Mouse (Mus musculus) forebrain, embryonic 14.5 days (tissue): ENCODE measurements at regions not wholly inside any gene's neighbourhood (a gene's known extent, or its start where the extent isn't known, plus 50 kb on each side); places are given as distances from the start of the nearest gene placed in this dataset.
A peak's percentile ranks its signal among the peaks of the same experiment; 100 is the strongest.

Source experiments
- ATAC-seq: fragments of 200-750 bp; cut with Nextera tagmentation; 2 replicates; pipeline ENCODE4 v1.8.0; 2017; ENCODE audit warnings: mild to moderate bottlenecking, moderate library complexity
- DNase-seq: peaks from one replicate; pipeline ENCODE4 v3.0.0-alpha.2; 2015; ENCODE audit warnings: low spot score
- H3K27ac ChIP-seq: fragments of 300-500 bp; sonication (generic); 2 replicates; pipeline ENCODE4 v1.5.1; 2014; ENCODE audit warnings: low read depth, mild to moderate bottlenecking, control low read depth, low read length, moderate library complexity
- H3K27me3 ChIP-seq: fragments of 300-500 bp; sonication (generic); replicated peaks from 2 replicates; pipeline ENCODE4 v1.6.1; 2014; ENCODE audit warnings: low read length, control low read depth, mixed read lengths; ENCODE audit not compliant: control insufficient read depth, insufficient read depth
- H3K36me3 ChIP-seq: fragments of 300-500 bp; sonication (generic); 2 replicates; pipeline ENCODE4 v1.6.1; 2014; ENCODE audit warnings: low read length, control low read depth; ENCODE audit not compliant: control insufficient read depth, insufficient read depth
- H3K4me1 ChIP-seq: fragments of 300-500 bp; sonication (generic); 2 replicates; pipeline ENCODE4 v1.6.1; 2014; ENCODE audit warnings: antibody characterized with exemption, low read length, control low read depth; ENCODE audit not compliant: control insufficient read depth, insufficient read depth
- H3K4me2 ChIP-seq: fragments of 300-500 bp; sonication (generic); 2 replicates; pipeline ENCODE4 v1.6.1; 2014; ENCODE audit warnings: mild to moderate bottlenecking, control low read depth, low read length
- H3K4me3 ChIP-seq: fragments of 300-500 bp; sonication (generic); 2 replicates; pipeline ENCODE4 v1.5.1; 2014; ENCODE audit warnings: low read depth, low read length, control low read depth
- H3K9ac ChIP-seq: fragments of 300-500 bp; sonication (generic); 2 replicates; pipeline ENCODE4 v1.6.1; 2014; ENCODE audit warnings: mild to moderate bottlenecking, low read length, control low read depth, moderate library complexity
- H3K9me3 ChIP-seq: fragments of 300-500 bp; sonication (generic); replicated peaks from 2 replicates; pipeline ENCODE4 v1.6.1; 2016; ENCODE audit warnings: low read length, control low read depth, mixed read lengths; ENCODE audit not compliant: control insufficient read depth
- WGBS: fragments of 180-500 bp; shearing (Covaris S2); extraction: QIAGEN DNeasy Blood & Tissue Kit; methylation state at CpG from one replicate; pipeline ENCODE4 v1.1.7; 2014; 5-methylcytosine and 5-hydroxymethylcytosine counted together

DNA sequence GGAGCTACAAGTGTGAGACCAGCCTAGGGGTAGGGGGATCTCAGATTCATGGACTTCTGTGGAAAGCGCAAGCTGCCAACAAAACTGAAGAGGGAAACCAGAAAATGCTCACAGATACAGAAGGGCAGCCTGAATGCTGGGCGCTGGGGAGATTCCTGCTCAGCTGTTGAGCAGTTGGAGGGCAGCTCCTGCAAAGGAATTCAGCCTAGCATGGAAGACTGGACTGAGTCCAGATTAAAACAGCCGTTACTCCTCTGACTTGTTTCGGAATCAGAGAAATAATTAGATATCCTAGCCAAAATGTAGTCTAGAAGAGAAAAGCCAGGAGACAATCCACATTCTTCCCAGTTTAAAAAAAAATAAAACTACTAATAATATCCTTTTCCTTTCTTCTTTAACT, 83.7 kb downstream of the Asb9 start:
- Histone ChIP-seq H3K27ac (no peak overlapping the region), H3K9me3 (no peaks in the 10 kb centered on the region), H3K27me3 (no peaks in the 10 kb centered on the region), H3K4me3 (no peak overlapping the region), H3K36me3 (no peaks in the 10 kb centered on the region), H3K9ac (no peak overlapping the region), H3K4me2 (no peak overlapping the region), H3K4me1 (no peaks in the 10 kb centered on the region)
- DNase-seq: peak; percentile 3
- ATAC-seq: no peak
- 71% methylated on average over 4 of the region's 4 CpGs for WGBS
